Mouse (Mus musculus) embryonic facial prominence, embryonic 11.5 days (tissue): ENCODE results near the gene Tln2. TPM values are rescaled to one million over a fixed set of nuclear protein-coding genes. Genes with fewer than 3 reads are reported as not detected.
A peak's percentile ranks its signal among the peaks of the same experiment; 100 is the strongest.

ENCODE experiments used
- ATAC-seq: fragments of 200-750 bp; cut with Nextera tagmentation; replicated peaks from 2 replicates; pipeline ENCODE4 v1.8.0; 2017; ENCODE audit warnings: low read depth; ENCODE audit not compliant: insufficient number of reproducible peaks, low FRiP score, low TSS enrichment
- DNase-seq: peaks from one replicate; pipeline ENCODE4 v3.0.0-alpha.2; 2015; ENCODE audit warnings: low spot score
- H3K27ac ChIP-seq: fragments of 300-500 bp; sonication (generic); replicated peaks from 2 replicates; pipeline ENCODE4 v1.5.1; 2014; ENCODE audit warnings: mild to moderate bottlenecking, low read depth, low read length, control low read depth
- H3K27me3 ChIP-seq: fragments of 300-500 bp; sonication (generic); 2 replicates; pipeline ENCODE4 v1.6.1; 2014; ENCODE audit warnings: mild to moderate bottlenecking, low read length, moderate library complexity, mixed read lengths; ENCODE audit not compliant: control insufficient read depth, insufficient read depth
- H3K36me3 ChIP-seq: fragments of 300-500 bp; sonication (generic); replicated peaks from 2 replicates; pipeline ENCODE4 v1.6.1; 2014; ENCODE audit warnings: low read depth, mild to moderate bottlenecking, low read length, moderate library complexity, mixed read lengths; ENCODE audit not compliant: control insufficient read depth, insufficient read depth
- H3K4me1 ChIP-seq: fragments of 300-500 bp; sonication (generic); 2 replicates; pipeline ENCODE4 v1.6.1; 2014; ENCODE audit warnings: low read length, mixed read lengths; ENCODE audit not compliant: control insufficient read depth, insufficient read depth
- H3K4me2 ChIP-seq: fragments of 300-500 bp; sonication (generic); 2 replicates; pipeline ENCODE4 v1.6.1; 2014; ENCODE audit warnings: low read depth, mild to moderate bottlenecking, control low read depth, low read length, moderate library complexity
- H3K4me3 ChIP-seq: fragments of 300-500 bp; sonication (generic); 2 replicates; pipeline ENCODE4 v1.5.1; 2014; ENCODE audit warnings: low read depth, low read length, control low read depth
- H3K9ac ChIP-seq: fragments of 300-500 bp; sonication (generic); replicated peaks from 2 replicates; pipeline ENCODE4 v1.6.1; 2014; ENCODE audit warnings: mild to moderate bottlenecking, control low read depth, low read length
- H3K9me3 ChIP-seq: fragments of 300-500 bp; sonication (generic); replicated peaks from 2 replicates; pipeline ENCODE4 v1.6.1; 2016; ENCODE audit warnings: mild to moderate bottlenecking, low read length, inconsistent platforms, mixed read lengths; ENCODE audit not compliant: control insufficient read depth
- WGBS: fragments of 180-500 bp; shearing (Covaris S2); extraction: QIAGEN DNeasy Blood & Tissue Kit; methylation state at CpG from one replicate; pipeline ENCODE4 v1.1.7; 2014; 5-methylcytosine and 5-hydroxymethylcytosine counted together
- polyA plus RNA-seq: library from polyadenylated mRNA; unstranded; fragments of >200 nt; fragmentation: Nextera tagmentation; extraction: Ambion mirVana; gene quantifications from 2 replicates; pipeline ENCODE4 v1.2.1, GENCODE M21; 2014

Tln2 gene
- polyA plus RNA-seq, 1 experiment from 2014 or later = 25.3 TPM

- H3K27ac ChIP-seq = no peak overlapping the region
- 78% methylated on average over 8 of the region's 8 CpGs for WGBS
- no peak for ATAC-seq
Measured at GRCm38 (mm10) chr9:67541948-67542347, 17.6 kb downstream of the Tln2 start.

GRCm38 (mm10) chr9:67539776-67540706 lies 19.5 kb downstream of the Tln2 start:
- Histone ChIP-seq H3K36me3 (no peaks in the 10 kb centered on the region), H3K27me3 (no peaks in the 10 kb centered on the region), H3K4me2 (no peak overlapping the region), H3K9me3 (no peaks in the 10 kb centered on the region), H3K27ac (no peak overlapping the region), H3K4me3 (no peak overlapping the region), H3K9ac (no peak overlapping the region), H3K4me1 (no peaks in the 10 kb centered on the region; the same call in 1 of the 2 replicates)
- 0 out of 2 replicates have a peak, but pooled peaks have one; percentile 52 for ATAC-seq
- WGBS = 58% methylated on average over 17 of the region's 17 CpGs
- peak; percentile 28 for DNase-seq

More at GRCm38 (mm10) chr9:67541948-67542347, 17.6 kb downstream of the Tln2 start:
- Histone ChIP-seq H3K4me1 (no peaks in the 10 kb centered on the region), H3K27me3 (no peaks in the 10 kb centered on the region), H3K9ac (no peak overlapping the region), H3K4me3 (no peak overlapping the region), H3K9me3 (no peaks in the 10 kb centered on the region), H3K4me2 (no peak overlapping the region), H3K36me3 (no peaks in the 10 kb centered on the region)
- DNase-seq = no peak

- Histone ChIP-seq H3K27me3 (no peaks in the 10 kb centered on the region), H3K36me3 (no peaks in the 10 kb centered on the region), H3K27ac (no peak overlapping the region), H3K4me1 (no peaks in the 10 kb centered on the region; the same call in 1 of the 2 replicates), H3K4me2 (no peak overlapping the region), H3K9ac (no peak overlapping the region), H3K9me3 (no peaks in the 10 kb centered on the region), H3K4me3 (no peak overlapping the region)
- no peak for DNase-seq
- WGBS = 66% methylated on average over 7 of the region's 7 CpGs
- ATAC-seq = no peak
Measured at GRCm38 (mm10) chr9:67534420-67534819, 25.1 kb downstream of the Tln2 start.

- Histone ChIP-seq H3K9me3 (no peaks in the 10 kb centered on the region), H3K9ac (no peak overlapping the region), H3K27me3 (no peaks in the 10 kb centered on the region), H3K4me1 (no peaks in the 10 kb centered on the region; the same call in 1 of the 2 replicates), H3K4me2 (no peak overlapping the region), H3K36me3 (no peaks in the 10 kb centered on the region), H3K4me3 (no peak overlapping the region), H3K27ac (no peak overlapping the region)
- WGBS = 79% methylated on average over 5 of the region's 5 CpGs
- no peak for ATAC-seq
- no peak for DNase-seq
Measured at GRCm38 (mm10) chr9:67533260-67533659, 26.2 kb downstream of the Tln2 start.

- Histone ChIP-seq H3K9me3 (no peaks in the 10 kb centered on the region), H3K27me3 (no peaks in the 10 kb centered on the region), H3K27ac (no peak overlapping the region), H3K4me2 (no peak overlapping the region), H3K4me1 (no peaks in the 10 kb centered on the region; the same call in 1 of the 2 replicates), H3K36me3 (no peaks in the 10 kb centered on the region), H3K4me3 (no peak overlapping the region), H3K9ac (no peak overlapping the region)
- DNase-seq = no peak
- ATAC-seq = no peak
- WGBS = 80% methylated on average over 1 of the region's 1 CpGs
Measured at GRCm38 (mm10) chr9:67532631-67533030, 26.9 kb downstream of the Tln2 start.

- DNase-seq (no peak), ATAC-seq (no peak)
- H3K9me3 ChIP-seq = no peaks in the 10 kb centered on the region
- H3K27ac ChIP-seq = no peak overlapping the region
- H3K4me1 ChIP-seq = no peaks in the 10 kb centered on the region
- no peaks in the 10 kb centered on the region for H3K27me3 ChIP-seq
- no peak overlapping the region for H3K4me3 ChIP-seq
- H3K4me2 ChIP-seq = no peak overlapping the region
- WGBS = 66% methylated on average over 5 of the region's 5 CpGs
- no peak overlapping the region for H3K9ac ChIP-seq
- no peaks in the 10 kb centered on the region for H3K36me3 ChIP-seq
Measured at GRCm38 (mm10) chr9:67529600-67529999, 29.9 kb downstream of the Tln2 start.

GRCm38 (mm10) chr9:67527726-67528125 lies 31.8 kb downstream of the Tln2 start:
- H3K4me2 ChIP-seq = no peak overlapping the region
- WGBS = 92% methylated on average over 2 of the region's 2 CpGs
- H3K4me1 ChIP-seq = no peaks in the 10 kb centered on the region
- H3K27ac ChIP-seq = no peak overlapping the region
- DNase-seq (no peak), ATAC-seq (no peak)
- H3K27me3 ChIP-seq = no peaks in the 10 kb centered on the region
- no peak overlapping the region for H3K4me3 ChIP-seq
- H3K9me3 ChIP-seq = no peaks in the 10 kb centered on the region
- H3K9ac ChIP-seq = no peak overlapping the region
- no peaks in the 10 kb centered on the region for H3K36me3 ChIP-seq

GRCm38 (mm10) chr9:67521736-67522135 lies 37.8 kb downstream of the Tln2 start:
- Histone ChIP-seq H3K4me2 (no peak overlapping the region), H3K9ac (no peak overlapping the region), H3K4me3 (no peak overlapping the region), H3K9me3 (no peaks in the 10 kb centered on the region), H3K36me3 (no peaks in the 10 kb centered on the region), H3K27ac (no peak overlapping the region), H3K4me1 (no peaks in the 10 kb centered on the region), H3K27me3 (no peaks in the 10 kb centered on the region)
- 79% methylated on average over 4 of the region's 4 CpGs for WGBS
- DNase-seq = no peak
- ATAC-seq = no peak
